Mouse (Mus musculus) neural tube, embryonic 14.5 days (tissue): ENCODE results near the gene Tnni2. TPM values are rescaled to one million over a fixed set of nuclear protein-coding genes. Genes with fewer than 3 reads are reported as not detected.

Source experiments
- ATAC-seq: fragments of 200-750 bp; cut with Nextera tagmentation; 2 replicates; pipeline ENCODE4 v1.8.0; 2017; ENCODE audit warnings: low read depth, mild to moderate bottlenecking, moderate TSS enrichment, moderate library complexity
- H3K27ac ChIP-seq: fragments of 300-500 bp; sonication (generic); 2 replicates; pipeline ENCODE4 v1.5.1; 2014; ENCODE audit warnings: low read depth, mild to moderate bottlenecking, control low read depth, low read length, moderate library complexity, mixed read lengths
- H3K27me3 ChIP-seq: fragments of 300-500 bp; sonication (generic); 2 replicates; pipeline ENCODE4 v1.6.1; 2014; ENCODE audit warnings: low read length; ENCODE audit not compliant: control insufficient read depth, insufficient read depth
- H3K36me3 ChIP-seq: fragments of 300-500 bp; sonication (generic); 2 replicates; pipeline ENCODE4 v1.6.1; 2014; ENCODE audit warnings: low read length, mixed read lengths; ENCODE audit not compliant: control insufficient read depth, insufficient read depth
- H3K4me1 ChIP-seq: fragments of 300-500 bp; sonication (generic); 2 replicates; pipeline ENCODE4 v1.6.1; 2014; ENCODE audit warnings: low read length; ENCODE audit not compliant: control insufficient read depth, insufficient read depth
- H3K4me2 ChIP-seq: fragments of 300-500 bp; sonication (generic); 2 replicates; pipeline ENCODE4 v1.6.1; 2014; ENCODE audit warnings: mild to moderate bottlenecking, low read depth, low read length, control low read depth
- H3K4me3 ChIP-seq: fragments of 300-500 bp; sonication (generic); 2 replicates; pipeline ENCODE4 v1.5.1; 2014; ENCODE audit warnings: low read depth, low read length, control low read depth, mixed read lengths
- H3K9ac ChIP-seq: fragments of 300-500 bp; sonication (generic); replicated peaks from 2 replicates; pipeline ENCODE4 v1.6.1; 2014; ENCODE audit warnings: low read depth, mild to moderate bottlenecking, control low read depth, low read length, mixed read lengths
- H3K9me3 ChIP-seq: fragments of 300-500 bp; sonication (generic); 2 replicates; pipeline ENCODE4 v1.6.1; 2016; ENCODE audit warnings: low read length; ENCODE audit not compliant: control insufficient read depth
- WGBS: fragments of 180-500 bp; shearing (Covaris S2); extraction: QIAGEN DNeasy Blood & Tissue Kit; methylation state at CpG from one replicate; pipeline ENCODE4 v1.1.7; 2014; 5-methylcytosine and 5-hydroxymethylcytosine counted together
- polyA plus RNA-seq: library from polyadenylated mRNA; unstranded; fragments of >200 nt; fragmentation: Nextera tagmentation; extraction: Ambion mirVana; gene quantifications from 2 replicates; pipeline ENCODE4 v1.2.1, GENCODE M21; 2014

The Tnni2 gene
- polyA plus RNA-seq, 1 experiment from 2014 or later = 4.3 TPM

- no peak for ATAC-seq
- Histone ChIP-seq H3K27me3 (no peaks in the 10 kb centered on the region), H3K27ac (no peak overlapping the region), H3K9me3 (no peaks in the 10 kb centered on the region), H3K9ac (no peak overlapping the region), H3K4me1 (no peaks in the 10 kb centered on the region), H3K4me3 (no peak overlapping the region), H3K36me3 (no peaks in the 10 kb centered on the region), H3K4me2 (no peak overlapping the region)
- 77% methylated on average over 6 of the region's 6 CpGs for WGBS
These were observed 7.5 kb downstream of the Tnni2 start for GRCm38 (mm10) chr7:142449038-142449617.

GRCm38 (mm10) chr7:142454706-142455105, 13.1 kb downstream of the Tnni2 start:
- Histone ChIP-seq H3K36me3 (no peaks in the 10 kb centered on the region), H3K4me2 (no peak overlapping the region), H3K4me1 (no peaks in the 10 kb centered on the region), H3K27ac (no peak overlapping the region), H3K9ac (no peak overlapping the region), H3K4me3 (no peak overlapping the region), H3K9me3 (no peaks in the 10 kb centered on the region), H3K27me3 (no peaks in the 10 kb centered on the region)
- 21% methylated on average over 1 of the region's 1 CpGs for WGBS
- no peak for ATAC-seq

GRCm38 (mm10) chr7:142455251-142455650, 13.6 kb downstream of the Tnni2 start:
- Histone ChIP-seq H3K9ac (no peak overlapping the region), H3K27ac (no peak overlapping the region), H3K36me3 (no peaks in the 10 kb centered on the region), H3K4me3 (no peak overlapping the region), H3K4me2 (no peak overlapping the region), H3K27me3 (no peaks in the 10 kb centered on the region), H3K9me3 (no peaks in the 10 kb centered on the region), H3K4me1 (no peaks in the 10 kb centered on the region)
- ATAC-seq = no peak
- WGBS = 45% methylated on average over 2 of the region's 2 CpGs

DNA sequence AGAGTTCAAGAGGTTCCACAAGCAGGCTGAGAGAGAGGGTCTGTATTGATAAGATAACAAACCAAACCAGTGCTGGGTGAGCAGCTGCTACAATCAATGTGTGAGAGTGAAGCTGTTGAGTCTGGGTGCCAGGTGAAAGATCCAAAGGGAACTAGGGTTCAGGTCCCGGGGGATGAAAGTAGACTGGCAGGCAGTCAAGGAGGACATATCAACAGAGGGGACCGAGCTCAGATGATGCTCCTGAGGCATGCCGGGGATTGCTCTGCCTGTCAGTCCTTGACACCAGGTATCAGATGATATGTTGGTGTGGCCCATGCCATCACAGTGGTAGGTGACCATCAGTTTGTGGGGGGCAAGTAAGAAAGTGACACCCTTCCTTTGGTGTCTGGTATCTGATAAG, 15.2 kb downstream of the Tnni2 start:
- no peak overlapping the region for H3K4me3 ChIP-seq
- H3K27ac ChIP-seq = no peak overlapping the region
- no peak overlapping the region for H3K4me2 ChIP-seq
- H3K36me3 ChIP-seq = no peaks in the 10 kb centered on the region
- H3K4me1 ChIP-seq = no peaks in the 10 kb centered on the region
- WGBS = 86% methylated on average over 3 of the region's 3 CpGs
- H3K9me3 ChIP-seq = no peaks in the 10 kb centered on the region
- H3K9ac ChIP-seq = no peak overlapping the region
- H3K27me3 ChIP-seq = no peaks in the 10 kb centered on the region
- no peak for ATAC-seq

- ATAC-seq = no peak; the same call in 1 of the 2 replicates
- WGBS = 27% methylated on average over 3 of the region's 3 CpGs
- H3K4me3 ChIP-seq = no peak overlapping the region
- no peaks in the 10 kb centered on the region for H3K4me1 ChIP-seq
- no peaks in the 10 kb centered on the region for H3K36me3 ChIP-seq
- peak overlapping the region; percentile 39 for H3K27ac ChIP-seq
- no peak overlapping the region for H3K9ac ChIP-seq
- no peaks in the 10 kb centered on the region for H3K9me3 ChIP-seq
- no peaks in the 10 kb centered on the region for H3K27me3 ChIP-seq
- H3K4me2 ChIP-seq = no peak overlapping the region
These were observed 15.7 kb downstream of the Tnni2 start for GRCm38 (mm10) chr7:142457227-142457811.

- Histone ChIP-seq H3K4me1 (no peaks in the 10 kb centered on the region), H3K9me3 (no peaks in the 10 kb centered on the region), H3K4me2 (no peak overlapping the region), H3K27ac (no peak overlapping the region), H3K36me3 (no peaks in the 10 kb centered on the region), H3K4me3 (no peak overlapping the region), H3K27me3 (no peaks in the 10 kb centered on the region), H3K9ac (no peak overlapping the region)
- no peak for ATAC-seq
- WGBS = 47% methylated on average over 2 of the region's 2 CpGs
These were observed 16.4 kb downstream of the Tnni2 start for GRCm38 (mm10) chr7:142458026-142458425.

- Histone ChIP-seq H3K4me3 (no peak overlapping the region), H3K9ac (no peak overlapping the region), H3K9me3 (no peaks in the 10 kb centered on the region), H3K4me2 (no peak overlapping the region), H3K27ac (no peak overlapping the region), H3K36me3 (no peaks in the 10 kb centered on the region), H3K4me1 (no peaks in the 10 kb centered on the region), H3K27me3 (no peaks in the 10 kb centered on the region)
- ATAC-seq = no peak
- WGBS = 87% methylated on average over 4 of the region's 5 CpGs
These were observed 17.2 kb downstream of the Tnni2 start for GRCm38 (mm10) chr7:142458676-142459298.

DNA sequence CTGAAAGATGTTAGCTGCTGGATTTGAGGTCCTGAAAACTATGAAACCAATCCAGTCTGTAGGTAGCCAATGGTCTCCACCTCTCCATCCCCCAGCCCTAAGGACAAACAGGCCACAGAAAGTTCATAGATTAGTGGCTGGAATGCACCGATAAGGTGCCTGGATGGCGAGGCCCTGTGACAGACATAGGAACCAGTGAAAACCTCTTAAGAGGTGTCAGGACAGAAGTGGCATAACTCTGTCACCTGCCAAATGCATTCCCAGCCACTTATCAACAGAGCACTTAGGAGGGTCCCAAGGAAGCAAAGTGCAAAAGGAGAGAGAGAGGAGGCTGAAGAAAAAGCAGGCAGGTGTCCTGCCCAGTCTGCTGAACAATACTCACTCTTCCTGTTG, 17.7 kb downstream of the Tnni2 start:
- no peak overlapping the region for H3K4me2 ChIP-seq
- no peaks in the 10 kb centered on the region for H3K27me3 ChIP-seq
- WGBS = 97% methylated on average over 2 of the region's 2 CpGs
- no peak overlapping the region for H3K9ac ChIP-seq
- ATAC-seq = no peak
- no peaks in the 10 kb centered on the region for H3K9me3 ChIP-seq
- no peak overlapping the region for H3K4me3 ChIP-seq
- no peak overlapping the region for H3K27ac ChIP-seq
- H3K36me3 ChIP-seq = no peaks in the 10 kb centered on the region
- H3K4me1 ChIP-seq = no peaks in the 10 kb centered on the region

DNA sequence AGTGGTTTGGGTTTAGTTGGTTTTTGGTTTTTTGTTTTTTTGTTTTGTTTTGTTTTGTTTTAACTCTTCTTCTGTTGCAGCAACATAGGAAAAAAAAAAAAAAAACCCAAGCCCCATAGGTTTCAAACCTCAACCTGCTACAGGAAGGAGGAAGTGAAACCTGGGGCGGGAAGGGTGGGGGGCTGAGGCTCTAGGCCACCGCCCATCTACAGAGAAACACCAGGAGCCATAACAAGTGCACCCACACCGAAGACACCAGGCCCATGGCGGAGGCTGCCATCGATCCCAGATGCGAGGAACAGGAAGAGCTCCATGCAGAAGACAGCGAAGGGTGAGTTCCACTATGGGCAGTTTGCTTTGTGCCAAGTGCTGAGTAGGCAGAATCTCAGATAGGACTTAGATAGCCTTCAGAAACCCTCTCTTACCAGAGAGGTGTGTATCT, 19.0 kb downstream of the Tnni2 start, which contains the start of gene Lsp1:
TSS of gene Lsp1 (plus strand) at position 174 of the 442 bp plus-strand sequence.
- H3K4me3 ChIP-seq = no peak within 1 kb of the TSS
- no peaks in the 10 kb centered on the region for H3K4me1 ChIP-seq
- ATAC-seq = no peak
- no peak within 1 kb of the TSS for H3K27ac ChIP-seq
- no peak within 1 kb of the TSS for H3K4me2 ChIP-seq
- 95% methylated on average over 7 of the region's 7 CpGs for WGBS
- H3K9ac ChIP-seq = no peak within 1 kb of the TSS
- no peaks in the 10 kb centered on the region for H3K9me3 ChIP-seq
- no peaks in the 10 kb centered on the region for H3K36me3 ChIP-seq
- no peaks in the 10 kb centered on the region for H3K27me3 ChIP-seq
